Mouse (Mus musculus): ENCODE results near the gene Cnih2. TPM values are rescaled to one million over a fixed set of nuclear protein-coding genes. Genes with fewer than 3 reads are reported as not detected.

Cnih2 gene
- polyA plus RNA-seq, 1 experiment from 2014 or later, result 48.9 TPM

DNA sequence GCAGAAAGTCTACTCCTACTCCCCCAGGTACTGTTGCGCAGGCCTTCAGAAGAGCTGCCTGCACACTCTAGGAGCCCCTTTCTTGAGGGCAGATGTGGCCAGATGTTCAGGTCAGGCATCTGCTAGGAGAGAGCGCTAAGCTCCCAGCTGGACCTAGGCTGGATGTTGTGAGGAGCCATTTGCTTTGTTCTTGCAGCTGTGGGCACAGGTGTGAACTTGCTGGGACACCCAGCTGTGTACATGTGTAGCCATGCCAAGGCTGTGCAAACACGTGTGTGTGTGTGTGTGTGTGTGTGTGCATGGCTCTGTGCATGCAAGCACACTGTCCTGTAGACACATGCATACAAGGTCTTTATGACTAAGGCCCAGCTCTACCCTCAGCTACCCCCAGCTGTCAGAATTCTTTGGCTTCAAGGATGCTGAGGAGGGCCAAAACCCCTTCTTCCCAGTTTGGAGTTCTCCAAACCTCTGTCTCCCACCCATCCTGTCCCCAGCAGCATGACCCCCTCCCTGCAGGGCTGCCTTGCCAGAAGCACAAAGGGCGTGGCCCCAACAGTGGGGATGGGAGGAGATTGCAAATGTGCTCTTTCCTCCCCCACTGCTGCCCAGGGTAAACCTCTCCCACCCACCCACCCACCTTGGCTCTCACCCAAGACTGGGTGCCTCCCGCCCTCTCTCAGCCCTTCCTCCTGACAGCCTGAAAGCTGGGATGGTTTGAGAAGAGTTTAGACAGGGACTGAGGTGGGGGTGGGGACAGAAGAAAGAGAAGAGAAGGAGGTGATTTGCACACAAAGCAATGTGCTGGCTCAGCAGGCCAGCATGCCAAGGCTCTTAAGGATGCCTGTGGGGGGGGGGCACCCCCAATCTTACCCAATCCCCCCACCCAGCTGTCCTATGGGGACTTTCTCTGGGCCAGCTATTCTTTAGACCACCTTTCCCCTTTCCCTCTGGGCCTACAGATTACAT is 37.7 kb downstream of the Cnih2 start:
- peaks cover 22% of the 10 kb centered on the region for H3K4me1 ChIP-seq (ENCODE audit: control insufficient read depth, insufficient read depth, low read length)
- no peak overlapping the region for H3K4me2 ChIP-seq (ENCODE audit: low read depth, low read length)
- no peaks in the 10 kb centered on the region for H3K36me3 ChIP-seq (replicated peaks; ENCODE audit: control insufficient read depth, insufficient read depth, low read depth, low read length)
- no peak overlapping the region for H3K4me3 ChIP-seq (ENCODE audit: low read depth, low read length)
- ATAC-seq (replicated peaks; ENCODE audit: insufficient number of reproducible peaks, low FRiP score, low TSS enrichment, low read depth), result no peak
- H3K27ac ChIP-seq (replicated peaks; ENCODE audit: low read depth, low read length), result 0 out of 2 replicates have a peak overlapping the region, but pooled peaks have one; percentile 16
- no peak overlapping the region for H3K9ac ChIP-seq (replicated peaks; ENCODE audit: low read length)
- 45% methylated on average over 5 of the region's 5 CpGs for WGBS
- DNase-seq (ENCODE audit: low spot score), result no peak
- no peaks in the 10 kb centered on the region for H3K9me3 ChIP-seq (replicated peaks; ENCODE audit: control insufficient read depth, low read length)
- no peaks in the 10 kb centered on the region for H3K27me3 ChIP-seq (ENCODE audit: control insufficient read depth, insufficient read depth, low read length)

DNA sequence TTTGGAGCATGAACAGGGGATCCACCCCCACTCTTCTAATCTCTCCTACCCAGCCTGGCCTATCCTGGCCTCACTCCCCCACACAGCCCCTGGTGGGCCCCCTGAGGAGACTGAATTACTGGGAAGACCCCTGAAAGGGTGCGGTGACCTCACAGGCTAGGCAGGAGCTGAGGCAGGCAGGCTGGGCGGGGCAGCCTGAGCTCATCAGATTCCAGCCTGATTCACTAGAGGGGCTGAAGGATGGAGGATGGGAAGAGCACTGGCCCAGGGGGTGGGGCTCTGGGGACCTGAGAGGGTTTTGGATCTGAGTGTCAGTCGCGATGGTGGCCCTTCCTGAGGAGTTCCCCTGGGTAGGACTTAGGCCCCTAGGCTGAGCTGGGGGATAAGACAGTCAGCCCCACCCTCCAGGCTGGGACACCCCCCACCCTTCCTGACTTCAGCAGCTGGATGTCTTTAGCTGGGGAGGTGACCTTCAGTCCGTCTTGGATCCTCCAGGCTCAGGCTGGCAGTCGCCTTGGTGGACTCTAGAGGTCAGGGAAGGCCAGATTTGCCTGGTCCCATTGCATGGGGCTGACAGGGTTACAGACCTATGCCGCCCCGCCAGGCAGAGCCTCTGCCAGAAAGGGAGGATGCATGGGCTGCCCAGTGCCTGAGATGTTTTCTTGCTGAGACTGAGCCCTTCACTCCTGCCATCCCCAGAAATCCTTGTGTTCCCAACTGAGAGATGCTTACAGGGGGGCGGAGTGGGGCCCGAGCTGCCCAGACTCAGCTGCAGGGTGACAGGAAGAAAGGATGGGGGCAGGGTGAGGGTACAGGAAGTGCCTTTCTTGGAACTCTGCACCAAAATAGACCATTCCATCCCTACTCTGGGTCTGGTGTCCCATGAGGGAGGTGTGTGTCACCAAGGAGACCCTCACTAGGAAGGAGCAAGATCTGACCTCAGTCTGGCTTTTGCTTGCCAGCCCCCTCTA is 39.2 kb downstream of the Cnih2 start:
- Histone ChIP-seq H3K9me3 (replicated peaks; ENCODE audit: control insufficient read depth, low read length) (no peaks in the 10 kb centered on the region), H3K4me1 (ENCODE audit: control insufficient read depth, insufficient read depth, low read length) (peaks cover 22% of the 10 kb centered on the region), H3K27ac (replicated peaks; ENCODE audit: low read depth, low read length) (peak overlapping the region; percentile 39; the same call in 1 of the 2 replicates), H3K36me3 (replicated peaks; ENCODE audit: control insufficient read depth, insufficient read depth, low read depth, low read length) (no peaks in the 10 kb centered on the region), H3K9ac (replicated peaks; ENCODE audit: low read length) (peak overlapping the region; percentile 15; the same call in 1 of the 2 replicates), H3K4me3 (ENCODE audit: low read depth, low read length) (no peak overlapping the region), H3K27me3 (ENCODE audit: control insufficient read depth, insufficient read depth, low read length) (no peaks in the 10 kb centered on the region), H3K4me2 (ENCODE audit: low read depth, low read length) (no peak overlapping the region)
- ATAC-seq (replicated peaks; ENCODE audit: insufficient number of reproducible peaks, low FRiP score, low TSS enrichment, low read depth) (peak; percentile 14), DNase-seq (ENCODE audit: low spot score) (peak; percentile 49)
- WGBS, result 12% methylated on average over 10 of the region's 10 CpGs

DNA sequence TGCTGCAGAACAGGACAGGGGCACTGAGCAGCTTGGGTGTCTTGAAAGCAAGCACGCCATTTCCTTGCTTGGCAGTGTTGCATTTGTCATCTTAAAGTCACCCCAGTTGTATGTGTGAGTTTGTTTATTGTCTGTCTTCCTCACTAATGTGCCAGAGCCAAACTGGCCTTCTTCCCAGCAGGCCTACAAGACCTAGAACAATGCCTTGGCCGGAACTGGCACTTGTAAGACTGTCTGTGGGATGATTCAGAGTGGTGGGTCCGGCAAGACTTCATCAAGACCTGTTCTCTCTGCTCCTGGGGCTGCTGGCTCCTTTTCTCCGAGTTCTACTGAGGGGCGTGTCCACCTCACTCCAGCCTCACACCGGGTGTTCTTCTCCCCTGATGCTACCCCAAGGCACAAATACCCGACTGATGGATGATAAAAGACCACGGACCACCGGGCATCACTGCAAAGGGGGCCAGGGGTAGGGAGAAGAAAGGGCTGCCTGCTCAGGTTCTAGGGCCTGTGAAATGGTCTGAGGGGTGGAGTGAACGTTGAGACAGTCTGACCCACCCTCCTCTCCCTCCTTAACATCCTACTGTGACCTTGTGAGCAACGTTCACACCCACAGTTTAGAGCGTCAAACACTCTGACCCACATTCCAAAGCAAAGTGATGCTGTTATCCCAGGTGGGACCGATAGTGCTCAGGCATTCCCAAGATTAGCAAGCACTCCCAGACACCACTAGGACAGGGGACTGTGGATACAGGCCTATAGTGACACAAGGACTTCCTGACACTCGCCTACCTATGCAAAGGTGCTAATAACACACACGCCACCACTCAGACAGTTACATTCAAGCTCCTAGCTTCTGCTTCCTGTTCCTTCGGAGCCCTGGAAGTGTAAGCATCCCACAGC is 40.2 kb downstream of the Cnih2 start:
- Histone ChIP-seq H3K27me3 (ENCODE audit: control insufficient read depth, insufficient read depth, low read length) (peaks cover 6% of the 10 kb centered on the region; the same call in 1 of the 2 replicates), H3K4me3 (ENCODE audit: low read depth, low read length) (no peak overlapping the region), H3K9ac (replicated peaks; ENCODE audit: low read length) (no peak overlapping the region), H3K4me1 (ENCODE audit: control insufficient read depth, insufficient read depth, low read length) (peaks cover 22% of the 10 kb centered on the region), H3K27ac (replicated peaks; ENCODE audit: low read depth, low read length) (no peak overlapping the region; the same call in 1 of the 2 replicates), H3K36me3 (replicated peaks; ENCODE audit: control insufficient read depth, insufficient read depth, low read depth, low read length) (no peaks in the 10 kb centered on the region), H3K4me2 (ENCODE audit: low read depth, low read length) (no peak overlapping the region), H3K9me3 (replicated peaks; ENCODE audit: control insufficient read depth, low read length) (no peaks in the 10 kb centered on the region)
- ATAC-seq (replicated peaks; ENCODE audit: insufficient number of reproducible peaks, low FRiP score, low TSS enrichment, low read depth) (no peak), DNase-seq (ENCODE audit: low spot score) (no peak)
- 23% methylated on average over 16 of the region's 16 CpGs for WGBS

DNA sequence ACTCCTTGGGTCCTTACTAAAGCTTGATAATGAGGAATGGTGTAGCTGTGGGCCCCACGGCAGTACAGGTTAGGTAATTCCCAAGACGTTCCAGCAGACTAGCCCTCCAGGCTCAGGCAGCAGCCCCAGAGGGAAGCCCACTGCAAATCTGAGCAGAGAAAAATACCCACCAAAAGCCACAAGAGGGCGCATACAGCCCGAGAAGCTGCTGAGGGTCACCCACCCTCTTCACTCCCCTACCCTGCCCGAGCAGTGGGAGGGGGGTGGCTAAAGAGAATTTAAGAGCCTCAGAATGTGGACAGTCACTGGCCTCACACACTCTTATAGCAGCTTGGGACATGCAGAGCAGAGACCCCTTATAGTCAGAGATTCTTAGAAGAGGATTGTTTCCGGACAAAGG is 42.1 kb downstream of the Cnih2 start:
- no peak; the same call in 1 of the 2 replicates for ATAC-seq (replicated peaks; ENCODE audit: insufficient number of reproducible peaks, low FRiP score, low TSS enrichment, low read depth)
- no peak overlapping the region for H3K4me2 ChIP-seq (ENCODE audit: low read depth, low read length)
- DNase-seq (ENCODE audit: low spot score), result peak; percentile 89
- peak overlapping the region; percentile 15; the same call in 1 of the 2 replicates for H3K9ac ChIP-seq (replicated peaks; ENCODE audit: low read length)
- no peaks in the 10 kb centered on the region for H3K9me3 ChIP-seq (replicated peaks; ENCODE audit: control insufficient read depth, low read length)
- WGBS, result 10% methylated on average over 6 of the region's 6 CpGs
- H3K4me1 ChIP-seq (ENCODE audit: control insufficient read depth, insufficient read depth, low read length), result peaks cover 22% of the 10 kb centered on the region
- H3K36me3 ChIP-seq (replicated peaks; ENCODE audit: control insufficient read depth, insufficient read depth, low read depth, low read length), result no peaks in the 10 kb centered on the region
- H3K27me3 ChIP-seq (ENCODE audit: control insufficient read depth, insufficient read depth, low read length), result peaks cover 23% of the 10 kb centered on the region
- H3K27ac ChIP-seq (replicated peaks; ENCODE audit: low read depth, low read length), result no peak overlapping the region
- no peak overlapping the region for H3K4me3 ChIP-seq (ENCODE audit: low read depth, low read length)

DNA sequence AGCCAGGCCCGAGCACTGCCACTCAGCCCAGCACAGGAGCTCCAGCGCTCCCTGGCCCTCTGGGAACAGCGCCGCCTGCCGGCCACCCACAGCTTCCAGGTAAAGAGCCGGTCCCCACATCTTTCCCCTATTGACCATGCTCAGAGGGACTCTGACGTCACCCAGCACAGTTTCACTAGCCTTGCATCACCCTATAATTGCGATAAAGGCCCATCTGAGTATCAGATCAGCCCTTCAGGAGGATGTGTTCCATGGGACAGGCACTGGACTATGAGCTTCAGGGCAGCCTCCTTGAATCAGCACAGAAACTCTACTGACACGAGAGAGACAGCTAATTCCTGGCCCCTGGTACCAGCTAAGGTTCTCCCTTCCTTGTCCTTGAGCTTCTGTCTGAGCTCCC is 44.4 kb downstream of the Cnih2 start:
- Histone ChIP-seq H3K36me3 (replicated peaks; ENCODE audit: control insufficient read depth, insufficient read depth, low read depth, low read length) (no peaks in the 10 kb centered on the region; the same call in 1 of the 2 replicates), H3K27ac (replicated peaks; ENCODE audit: low read depth, low read length) (no peak overlapping the region), H3K4me3 (ENCODE audit: low read depth, low read length) (no peak overlapping the region), H3K9me3 (replicated peaks; ENCODE audit: control insufficient read depth, low read length) (no peaks in the 10 kb centered on the region), H3K27me3 (ENCODE audit: control insufficient read depth, insufficient read depth, low read length) (peaks cover 23% of the 10 kb centered on the region), H3K4me2 (ENCODE audit: low read depth, low read length) (no peak overlapping the region), H3K9ac (replicated peaks; ENCODE audit: low read length) (no peak overlapping the region), H3K4me1 (ENCODE audit: control insufficient read depth, insufficient read depth, low read length) (peaks cover 12% of the 10 kb centered on the region)
- peak; percentile 73 for DNase-seq (ENCODE audit: low spot score)
- WGBS, result 22% methylated on average over 9 of the region's 9 CpGs
- no peak for ATAC-seq (replicated peaks; ENCODE audit: insufficient number of reproducible peaks, low FRiP score, low TSS enrichment, low read depth)

DNA sequence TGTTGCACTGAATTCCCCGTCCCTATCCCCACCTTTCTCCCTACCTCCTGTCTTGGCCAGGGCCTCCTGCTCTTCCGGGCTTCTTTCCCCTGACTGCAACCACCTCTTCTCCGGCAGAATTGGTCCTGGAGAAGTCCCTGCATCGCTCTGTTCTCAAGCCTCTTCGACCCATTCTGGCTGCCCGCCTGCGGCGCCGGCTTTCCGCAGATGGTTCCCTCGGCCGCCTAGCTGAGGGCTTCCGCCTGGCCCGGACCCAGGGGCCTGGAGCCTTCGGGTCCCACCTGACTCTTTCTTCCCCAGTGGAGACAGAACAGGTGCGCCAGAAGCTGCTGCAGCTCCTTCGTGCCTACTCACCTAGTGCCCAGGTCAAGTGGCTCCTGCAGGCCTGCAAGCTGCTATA is 45.5 kb downstream of the Cnih2 start:
- no peak overlapping the region for H3K4me3 ChIP-seq (ENCODE audit: low read depth, low read length)
- no peaks in the 10 kb centered on the region for H3K9me3 ChIP-seq (replicated peaks; ENCODE audit: control insufficient read depth, low read length)

DNA sequence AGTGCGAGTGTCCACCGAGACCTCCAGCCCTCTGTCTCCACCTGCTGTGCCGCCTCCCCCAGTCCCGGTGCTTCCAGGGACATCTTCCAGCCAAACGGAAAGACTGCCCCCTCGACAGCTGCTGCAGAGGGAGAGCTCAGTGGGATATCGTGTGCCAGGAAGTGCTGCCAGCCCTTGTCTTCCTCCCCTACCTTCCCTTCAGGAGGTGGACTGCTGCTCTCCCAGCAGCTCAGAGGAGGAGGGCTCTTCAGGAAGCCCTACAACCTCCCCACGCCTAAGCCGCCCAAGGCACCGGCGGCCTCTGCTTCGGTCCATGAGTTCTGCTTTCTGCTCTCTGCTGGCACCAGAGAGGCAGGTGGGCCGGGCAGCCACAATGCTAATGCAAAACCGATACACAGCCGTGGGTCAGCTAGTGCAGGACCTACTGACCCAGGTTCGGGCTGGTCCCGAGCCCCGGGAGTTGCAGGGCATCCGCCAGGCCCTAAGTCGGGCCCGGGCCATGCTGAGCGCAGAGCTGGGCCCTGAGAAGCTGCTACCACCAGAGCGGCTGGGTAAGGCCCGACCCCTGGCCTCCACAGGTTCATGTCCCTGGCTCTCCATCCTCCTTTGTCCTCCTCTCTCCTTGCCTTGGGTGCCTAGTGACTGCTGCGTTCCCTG is 46.0 kb downstream of the Cnih2 start:
- Histone ChIP-seq H3K27me3 (ENCODE audit: control insufficient read depth, insufficient read depth, low read length) (peaks cover 23% of the 10 kb centered on the region), H3K27ac (replicated peaks; ENCODE audit: low read depth, low read length) (no peak overlapping the region), H3K9ac (replicated peaks; ENCODE audit: low read length) (no peak overlapping the region; the same call in 1 of the 2 replicates), H3K4me1 (ENCODE audit: control insufficient read depth, insufficient read depth, low read length) (peaks cover 3% of the 10 kb centered on the region), H3K4me2 (ENCODE audit: low read depth, low read length) (no peak overlapping the region; the same call in 1 of the 2 replicates), H3K4me3 (ENCODE audit: low read depth, low read length) (no peak overlapping the region), H3K36me3 (replicated peaks; ENCODE audit: control insufficient read depth, insufficient read depth, low read depth, low read length) (peaks cover 2% of the 10 kb centered on the region), H3K9me3 (replicated peaks; ENCODE audit: control insufficient read depth, low read length) (no peaks in the 10 kb centered on the region)
- DNase-seq (ENCODE audit: low spot score) (no peak), ATAC-seq (replicated peaks; ENCODE audit: insufficient number of reproducible peaks, low FRiP score, low TSS enrichment, low read depth) (no peak)
- WGBS, result 26% methylated on average over 25 of the region's 25 CpGs

More for the DNA sequence above, 45.5 kb downstream of the Cnih2 start:
- 60% methylated on average over 17 of the region's 17 CpGs for WGBS
- Histone ChIP-seq H3K4me1 (ENCODE audit: control insufficient read depth, insufficient read depth, low read length) (peaks cover 3% of the 10 kb centered on the region), H3K27me3 (ENCODE audit: control insufficient read depth, insufficient read depth, low read length) (peaks cover 23% of the 10 kb centered on the region), H3K36me3 (replicated peaks; ENCODE audit: control insufficient read depth, insufficient read depth, low read depth, low read length) (peaks cover 2% of the 10 kb centered on the region), H3K4me2 (ENCODE audit: low read depth, low read length) (no peak overlapping the region), H3K9ac (replicated peaks; ENCODE audit: low read length) (no peak overlapping the region), H3K27ac (replicated peaks; ENCODE audit: low read depth, low read length) (no peak overlapping the region)
- ATAC-seq (replicated peaks; ENCODE audit: insufficient number of reproducible peaks, low FRiP score, low TSS enrichment, low read depth) (no peak), DNase-seq (ENCODE audit: low spot score) (no peak)

Data from embryonic facial prominence, embryonic 11.5 days (tissue).